Mouse (Mus musculus): ENCODE data around the gene Stx16. TPM values are rescaled to one million over a fixed set of nuclear protein-coding genes. Genes with fewer than 3 reads are reported as not detected.

Gene Stx16
- total and polyA plus RNA-seq, 3 experiments: 17.1 to 20.3 (median 19.8) TPM

- no peak overlapping the region for H3K27ac ChIP-seq
- 16% methylated on average over 3 of the region's 3 CpGs for WGBS
- H3K27me3 ChIP-seq (ENCODE audit: control insufficient read depth, insufficient read depth, low read length): no peaks in the 10 kb centered on the region; the same call in 1 of the 2 replicates
- no peak overlapping the region for H3K4me3 ChIP-seq
- no peak for DNase-seq
- H3K36me3 ChIP-seq (ENCODE audit: control insufficient read depth, insufficient read depth, low read length): no peaks in the 10 kb centered on the region
- TF ChIP-seq EP300 (IDR thresholded peaks at IDR 0.05; ENCODE audit: insufficient read depth, low read depth, low read length): no peak
- no peak for TF ChIP-seq POLR2A (IDR thresholded peaks at IDR 0.05; ENCODE audit: insufficient read depth, low read depth, low read length)
- TF ChIP-seq CTCF (IDR thresholded peaks at IDR 0.05): no peak
- no peak overlapping the region for H3K9ac ChIP-seq (ENCODE audit: low read depth, low read length)
- no peaks in the 10 kb centered on the region for H3K79me2 ChIP-seq (replicated peaks; ENCODE audit: control insufficient read depth, insufficient read depth, low read length)
- intact Hi-C loops (cut with DNase I): no loop called here
- no peaks in the 10 kb centered on the region for H3K4me1 ChIP-seq (ENCODE audit: control insufficient read depth, insufficient read depth, low read length)
Observed at GRCm38 (mm10) chr2:174050339-174050685, 25.8 kb upstream of the Stx16 start.

DNA sequence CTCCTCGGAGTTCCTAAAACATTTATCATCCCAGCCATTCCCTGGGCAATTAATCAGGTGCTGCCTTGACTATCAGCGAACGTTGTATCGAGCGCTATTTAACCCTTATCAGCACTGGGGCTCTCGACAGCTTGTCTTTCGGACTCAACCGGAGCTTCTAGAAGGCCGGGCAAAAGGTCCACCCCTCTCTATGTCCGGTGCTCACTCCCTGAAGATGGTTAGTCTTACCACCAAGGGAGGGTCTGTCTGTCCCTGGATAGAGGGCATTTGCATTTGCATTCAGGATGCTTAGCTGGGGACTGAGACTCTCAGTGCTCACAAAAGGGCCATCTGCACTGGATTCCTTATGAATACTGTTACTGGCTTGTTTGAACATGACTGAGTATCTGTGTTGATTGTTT, 25.0 kb upstream of the Stx16 start:
- Histone ChIP-seq H3K79me2 (replicated peaks; ENCODE audit: control insufficient read depth, insufficient read depth, low read length) (no peaks in the 10 kb centered on the region), H3K4me3 (no peak overlapping the region), H3K9ac (ENCODE audit: low read depth, low read length) (no peak overlapping the region), H3K4me1 (ENCODE audit: control insufficient read depth, insufficient read depth, low read length) (no peaks in the 10 kb centered on the region), H3K36me3 (ENCODE audit: control insufficient read depth, insufficient read depth, low read length) (no peaks in the 10 kb centered on the region), H3K27ac (no peak overlapping the region), H3K27me3 (ENCODE audit: control insufficient read depth, insufficient read depth, low read length) (no peaks in the 10 kb centered on the region; the same call in 1 of the 2 replicates)
- TF ChIP-seq POLR2A (IDR thresholded peaks at IDR 0.05; ENCODE audit: insufficient read depth, low read depth, low read length) (no peak), CTCF (IDR thresholded peaks at IDR 0.05) (no peak), EP300 (IDR thresholded peaks at IDR 0.05; ENCODE audit: insufficient read depth, low read depth, low read length) (no peak)
- WGBS: 13% methylated on average over 10 of the region's 10 CpGs
- intact Hi-C loops (cut with DNase I): no loop called here
- no peak for DNase-seq

- no peaks in the 10 kb centered on the region; the same call in 1 of the 2 replicates for H3K27me3 ChIP-seq (ENCODE audit: control insufficient read depth, insufficient read depth, low read length)
- H3K79me2 ChIP-seq (replicated peaks; ENCODE audit: control insufficient read depth, insufficient read depth, low read length): no peaks in the 10 kb centered on the region
- WGBS: 80% methylated on average over 3 of the region's 3 CpGs
- intact Hi-C loops (cut with DNase I): no loop called here
- H3K27ac ChIP-seq: no peak overlapping the region
- TF ChIP-seq EP300 (IDR thresholded peaks at IDR 0.05; ENCODE audit: insufficient read depth, low read depth, low read length): no peak
- no peak for TF ChIP-seq CTCF (IDR thresholded peaks at IDR 0.05)
- no peak for TF ChIP-seq POLR2A (IDR thresholded peaks at IDR 0.05; ENCODE audit: insufficient read depth, low read depth, low read length)
- no peaks in the 10 kb centered on the region for H3K36me3 ChIP-seq (ENCODE audit: control insufficient read depth, insufficient read depth, low read length)
- no peak overlapping the region for H3K9ac ChIP-seq (ENCODE audit: low read depth, low read length)
- DNase-seq: no peak
- no peak overlapping the region for H3K4me3 ChIP-seq
- H3K4me1 ChIP-seq (ENCODE audit: control insufficient read depth, insufficient read depth, low read length): no peaks in the 10 kb centered on the region
Observed at GRCm38 (mm10) chr2:174054496-174054895, 21.6 kb upstream of the Stx16 start.

DNA sequence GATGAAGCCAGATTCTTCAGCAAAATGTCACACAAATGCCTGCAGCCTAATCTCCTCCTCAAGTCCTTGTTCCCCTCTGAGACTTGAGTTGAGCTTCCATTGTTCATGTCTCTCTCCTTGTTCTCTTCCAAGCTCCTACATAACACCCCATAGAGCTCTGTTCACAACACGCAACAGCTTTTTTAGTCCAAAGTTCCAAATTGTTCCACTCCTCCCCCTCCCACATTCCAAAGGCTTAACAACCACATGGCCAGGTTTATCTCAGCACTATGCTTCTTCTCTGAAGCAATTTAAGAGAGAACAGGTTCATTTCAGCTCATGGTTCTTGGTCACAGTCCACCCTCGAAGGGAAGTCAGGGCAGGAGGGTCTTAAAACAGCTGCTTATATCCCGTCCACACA, 18.4 kb upstream of the Stx16 start:
- DNase-seq: no peak
- H3K9ac ChIP-seq (ENCODE audit: low read depth, low read length): no peak overlapping the region
- 74% methylated on average over 3 of the region's 3 CpGs for WGBS
- no peak overlapping the region for H3K4me3 ChIP-seq
- no peaks in the 10 kb centered on the region for H3K36me3 ChIP-seq (ENCODE audit: control insufficient read depth, insufficient read depth, low read length)
- H3K79me2 ChIP-seq (replicated peaks; ENCODE audit: control insufficient read depth, insufficient read depth, low read length): no peaks in the 10 kb centered on the region
- H3K4me1 ChIP-seq (ENCODE audit: control insufficient read depth, insufficient read depth, low read length): no peaks in the 10 kb centered on the region
- no peak for TF ChIP-seq CTCF (IDR thresholded peaks at IDR 0.05)
- no peak for TF ChIP-seq EP300 (IDR thresholded peaks at IDR 0.05; ENCODE audit: insufficient read depth, low read depth, low read length)
- TF ChIP-seq POLR2A (IDR thresholded peaks at IDR 0.05; ENCODE audit: insufficient read depth, low read depth, low read length): no peak
- H3K27me3 ChIP-seq (ENCODE audit: control insufficient read depth, insufficient read depth, low read length): no peaks in the 10 kb centered on the region; the same call in 1 of the 2 replicates
- intact Hi-C loops (cut with DNase I): no loop called here
- no peak overlapping the region for H3K27ac ChIP-seq

- H3K4me3 ChIP-seq: no peak overlapping the region
- no peaks in the 10 kb centered on the region for H3K4me1 ChIP-seq (ENCODE audit: control insufficient read depth, insufficient read depth, low read length)
- H3K27me3 ChIP-seq (ENCODE audit: control insufficient read depth, insufficient read depth, low read length): no peaks in the 10 kb centered on the region
- no peak overlapping the region for H3K27ac ChIP-seq
- no peak for DNase-seq
- H3K36me3 ChIP-seq (ENCODE audit: control insufficient read depth, insufficient read depth, low read length): no peaks in the 10 kb centered on the region
- no peaks in the 10 kb centered on the region for H3K79me2 ChIP-seq (replicated peaks; ENCODE audit: control insufficient read depth, insufficient read depth, low read length)
- TF ChIP-seq POLR2A (IDR thresholded peaks at IDR 0.05; ENCODE audit: insufficient read depth, low read depth, low read length) (no peak), EP300 (IDR thresholded peaks at IDR 0.05; ENCODE audit: insufficient read depth, low read depth, low read length) (no peak), CTCF (IDR thresholded peaks at IDR 0.05) (no peak)
- intact Hi-C loops (cut with DNase I): no loop called here
- WGBS: 48% methylated on average over 8 of the region's 8 CpGs
- H3K9ac ChIP-seq (ENCODE audit: low read depth, low read length): no peak overlapping the region
Observed at GRCm38 (mm10) chr2:174058316-174058939, 17.7 kb upstream of the Stx16 start.

GRCm38 (mm10) chr2:174059591-174060385, 16.3 kb upstream of the Stx16 start:
- Histone ChIP-seq H3K79me2 (replicated peaks; ENCODE audit: control insufficient read depth, insufficient read depth, low read length) (no peaks in the 10 kb centered on the region), H3K27me3 (ENCODE audit: control insufficient read depth, insufficient read depth, low read length) (no peaks in the 10 kb centered on the region), H3K9ac (ENCODE audit: low read depth, low read length) (no peak overlapping the region), H3K4me1 (ENCODE audit: control insufficient read depth, insufficient read depth, low read length) (no peaks in the 10 kb centered on the region), H3K4me3 (no peak overlapping the region), H3K27ac (no peak overlapping the region), H3K36me3 (ENCODE audit: control insufficient read depth, insufficient read depth, low read length) (no peaks in the 10 kb centered on the region)
- intact Hi-C loops (cut with DNase I): no loop called here
- 88% methylated on average over 13 of the region's 13 CpGs for WGBS
- no peak for DNase-seq
- TF ChIP-seq POLR2A (IDR thresholded peaks at IDR 0.05; ENCODE audit: insufficient read depth, low read depth, low read length) (no peak), EP300 (IDR thresholded peaks at IDR 0.05; ENCODE audit: insufficient read depth, low read depth, low read length) (no peak), CTCF (IDR thresholded peaks at IDR 0.05) (no peak)

Data from heart, adult 2 months (tissue).